Mouse (Mus musculus): ENCODE data around the gene Dexi.

- TF ChIP-seq CTCF (conservative IDR thresholded peaks at IDR 0.05; ENCODE audit: insufficient read depth, insufficient read length, low read depth, low read length), result no peak
- TF ChIP-seq POLR2A (IDR thresholded peaks at IDR 0.05; ENCODE audit: low read depth, low read length), result no peak
Measured at GRCm38 (mm10) chr16:10490503-10491150, 52.2 kb downstream of the Dexi start.

All from kidney, adult 2 months (tissue).